Mouse (Mus musculus): ENCODE data around the gene Gm39653. TPM values are rescaled to one million over a fixed set of nuclear protein-coding genes. Genes with fewer than 3 reads are reported as not detected.
"Not testable (repeated sequence)": the region's sequence is repeated elsewhere in the genome, so short reads cannot be mapped to it uniquely, and the experiment has no call there.

Gm39653 gene
- polyA plus RNA-seq, 1 experiment from 2014 or later, result not detected

DNA sequence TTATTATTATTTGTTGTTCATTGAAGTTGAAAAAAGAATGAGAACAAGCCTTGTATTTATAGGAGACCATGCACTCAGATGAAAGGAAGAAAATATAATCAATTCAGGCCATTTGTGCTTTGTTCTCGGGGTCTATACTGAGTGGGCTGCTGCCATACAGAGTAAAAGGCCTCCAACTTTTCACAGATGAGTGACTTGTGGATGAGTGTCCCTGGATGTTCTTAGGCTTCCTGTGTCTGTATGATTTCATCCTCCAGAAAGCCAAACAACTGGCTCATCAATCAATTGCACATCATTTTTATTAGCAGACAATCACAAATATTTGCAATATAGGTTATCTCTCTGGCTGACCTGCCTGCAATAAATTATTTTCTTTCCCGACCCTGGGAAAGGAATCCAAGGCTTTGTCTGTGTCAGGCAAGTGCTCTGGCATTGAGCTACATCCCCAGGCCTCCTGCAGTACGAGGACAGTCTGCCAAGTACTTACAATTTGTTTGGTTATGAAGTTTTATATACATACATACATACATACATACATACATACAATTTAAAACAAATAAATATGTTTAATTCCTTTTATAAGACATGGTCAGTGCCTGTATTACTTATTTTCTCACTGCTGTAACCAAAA is 11.8 kb upstream of the Gm39653 start:
- H3K4me1 ChIP-seq (replicated peaks; ENCODE audit: control insufficient read depth, insufficient read depth, low read length), result no peaks in the 10 kb centered on the region
- H3K9me3 ChIP-seq (ENCODE audit: control insufficient read depth, low read length), result no peaks in the 10 kb centered on the region
- no peak overlapping the region for H3K4me2 ChIP-seq (replicated peaks; ENCODE audit: low read depth, low read length)
- ATAC-seq (ENCODE audit: low FRiP score) (no peak), DNase-seq (ENCODE audit: low spot score) (no peak)
- 60% methylated on average over 3 of the region's 3 CpGs for WGBS
- no peaks in the 10 kb centered on the region for H3K27me3 ChIP-seq (ENCODE audit: control insufficient read depth, insufficient read depth, low read length)
- no peak overlapping the region for H3K27ac ChIP-seq (ENCODE audit: low read depth, low read length)
- no peaks in the 10 kb centered on the region for H3K36me3 ChIP-seq (ENCODE audit: control insufficient read depth, insufficient read depth, low read length)
- H3K4me3 ChIP-seq (ENCODE audit: low read depth, low read length), result no peak overlapping the region
- no peak overlapping the region for H3K9ac ChIP-seq (ENCODE audit: low read depth, low read length)

DNA sequence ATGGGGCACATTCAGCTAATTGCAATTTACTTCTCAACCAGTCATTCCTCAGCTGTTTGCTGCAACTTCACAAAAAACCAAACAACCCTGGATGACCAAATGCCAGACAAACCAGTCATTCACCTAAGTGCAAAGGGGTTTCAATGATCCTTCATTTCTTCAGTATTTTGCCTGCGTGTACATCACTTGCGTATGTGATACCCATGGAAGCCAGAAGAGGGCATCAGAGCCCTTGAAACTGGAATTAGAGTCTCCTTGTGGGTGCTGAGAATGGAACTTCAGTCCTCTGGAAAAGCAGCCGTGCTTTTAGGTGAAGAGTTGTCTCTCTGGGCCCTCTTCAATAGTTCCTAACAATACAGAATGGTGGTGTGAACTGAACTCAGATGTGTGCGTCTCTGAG is 6.2 kb upstream of the Gm39653 start:
- Histone ChIP-seq H3K4me3 (ENCODE audit: low read depth, low read length) (no peak overlapping the region), H3K4me2 (replicated peaks; ENCODE audit: low read depth, low read length) (no peak overlapping the region), H3K27me3 (ENCODE audit: control insufficient read depth, insufficient read depth, low read length) (no peaks in the 10 kb centered on the region; the same call in 1 of the 2 replicates), H3K36me3 (ENCODE audit: control insufficient read depth, insufficient read depth, low read length) (no peaks in the 10 kb centered on the region), H3K4me1 (replicated peaks; ENCODE audit: control insufficient read depth, insufficient read depth, low read length) (no peaks in the 10 kb centered on the region), H3K27ac (ENCODE audit: low read depth, low read length) (no peak overlapping the region), H3K9ac (ENCODE audit: low read depth, low read length) (no peak overlapping the region), H3K9me3 (ENCODE audit: control insufficient read depth, low read length) (no peaks in the 10 kb centered on the region)
- ATAC-seq (ENCODE audit: low FRiP score), result no peak
- WGBS, result 94% methylated on average over 4 of the region's 4 CpGs
- DNase-seq (ENCODE audit: low spot score), result no peak

DNA sequence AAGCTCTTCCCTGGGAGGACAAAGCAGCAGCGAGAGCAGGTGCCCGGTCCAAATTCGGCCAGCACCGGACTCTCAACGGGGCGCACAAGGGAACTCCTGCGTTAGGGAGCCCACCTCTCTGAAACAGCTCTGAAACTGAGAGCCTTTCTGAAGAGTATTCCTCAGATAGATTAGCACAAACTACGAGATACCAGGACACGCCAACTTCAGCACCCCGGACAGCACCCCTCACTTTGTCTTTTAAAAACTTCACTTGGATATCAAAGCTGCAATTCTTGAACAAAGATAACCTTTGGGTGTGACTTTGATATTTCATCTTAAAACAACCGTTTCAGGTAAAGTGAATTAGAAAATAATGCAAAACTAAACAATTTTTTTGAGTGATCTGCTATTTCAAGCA is 1.2 kb upstream of the Gm39653 start:
- 2% methylated on average over 11 of the region's 11 CpGs for WGBS
- no peaks in the 10 kb centered on the region for H3K9me3 ChIP-seq (ENCODE audit: control insufficient read depth, low read length)
- no peak overlapping the region for H3K9ac ChIP-seq (ENCODE audit: low read depth, low read length)
- no peak overlapping the region for H3K27ac ChIP-seq (ENCODE audit: low read depth, low read length)
- no peaks in the 10 kb centered on the region for H3K4me1 ChIP-seq (replicated peaks; ENCODE audit: control insufficient read depth, insufficient read depth, low read length)
- H3K4me2 ChIP-seq (replicated peaks; ENCODE audit: low read depth, low read length), result peak overlapping the region; percentile 21
- H3K4me3 ChIP-seq (ENCODE audit: low read depth, low read length), result peak overlapping the region; percentile 6; the same call in 1 of the 2 replicates
- peak; percentile 74 for DNase-seq (ENCODE audit: low spot score)
- ATAC-seq (ENCODE audit: low FRiP score), result no peak
- H3K27me3 ChIP-seq (ENCODE audit: control insufficient read depth, insufficient read depth, low read length), result no peaks in the 10 kb centered on the region; the same call in 1 of the 2 replicates
- no peaks in the 10 kb centered on the region for H3K36me3 ChIP-seq (ENCODE audit: control insufficient read depth, insufficient read depth, low read length)

DNA sequence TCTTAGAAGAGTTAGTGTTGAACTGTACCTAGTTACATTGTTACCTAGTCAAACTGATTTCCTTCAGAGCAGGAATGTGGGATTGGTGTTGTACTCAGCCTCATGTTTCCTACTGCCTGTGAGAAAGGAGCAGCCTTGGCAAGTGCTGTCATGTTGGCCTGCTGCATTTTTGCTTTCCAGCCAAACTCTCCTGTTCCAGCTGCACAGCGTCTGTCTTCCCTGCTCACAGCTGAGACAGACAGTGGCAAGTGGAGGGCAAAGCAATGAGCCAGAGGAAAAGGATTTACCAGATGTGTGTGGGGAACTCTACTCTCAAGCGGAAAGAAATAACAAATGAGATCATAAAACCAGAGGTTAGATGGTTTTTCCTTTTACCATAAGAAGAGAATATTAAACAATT is 12.4 kb downstream of the Gm39653 start:
- H3K27ac ChIP-seq (ENCODE audit: low read depth, low read length), result no peak overlapping the region
- H3K9ac ChIP-seq (ENCODE audit: low read depth, low read length), result no peak overlapping the region
- H3K4me1 ChIP-seq (replicated peaks; ENCODE audit: control insufficient read depth, insufficient read depth, low read length), result no peaks in the 10 kb centered on the region
- no peaks in the 10 kb centered on the region for H3K27me3 ChIP-seq (ENCODE audit: control insufficient read depth, insufficient read depth, low read length)
- no peaks in the 10 kb centered on the region for H3K36me3 ChIP-seq (ENCODE audit: control insufficient read depth, insufficient read depth, low read length)
- peaks cover 2% of the 10 kb centered on the region for H3K9me3 ChIP-seq (ENCODE audit: control insufficient read depth, low read length)
- DNase-seq (ENCODE audit: low spot score), result no peak
- no peak overlapping the region for H3K4me2 ChIP-seq (replicated peaks; ENCODE audit: low read depth, low read length)
- WGBS, result 58% methylated on average over 2 of the region's 2 CpGs
- no peak overlapping the region for H3K4me3 ChIP-seq (ENCODE audit: low read depth, low read length)
- no peak for ATAC-seq (ENCODE audit: low FRiP score)

DNA sequence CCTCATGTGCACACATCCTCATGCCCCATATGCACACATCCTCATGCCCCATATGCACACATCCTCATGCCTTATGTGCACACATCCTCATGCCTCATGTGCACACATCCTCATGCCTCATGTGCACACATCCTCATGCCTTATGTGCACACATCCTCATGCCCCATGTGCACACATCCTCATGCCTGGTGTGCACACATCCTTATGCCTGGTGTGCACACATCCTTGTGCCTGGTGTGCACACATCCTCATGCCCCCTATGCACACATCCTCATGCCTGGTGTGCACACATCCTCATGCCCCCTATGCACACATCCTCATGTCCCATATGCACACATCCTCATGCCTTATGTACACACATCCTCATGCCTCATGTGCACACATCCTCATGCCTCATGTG is 14.6 kb downstream of the Gm39653 start:
- ATAC-seq (ENCODE audit: low FRiP score); DNase-seq (ENCODE audit: low spot score); H3K4me2 ChIP-seq (replicated peaks; ENCODE audit: low read depth, low read length): not testable (repeated sequence)

DNA sequence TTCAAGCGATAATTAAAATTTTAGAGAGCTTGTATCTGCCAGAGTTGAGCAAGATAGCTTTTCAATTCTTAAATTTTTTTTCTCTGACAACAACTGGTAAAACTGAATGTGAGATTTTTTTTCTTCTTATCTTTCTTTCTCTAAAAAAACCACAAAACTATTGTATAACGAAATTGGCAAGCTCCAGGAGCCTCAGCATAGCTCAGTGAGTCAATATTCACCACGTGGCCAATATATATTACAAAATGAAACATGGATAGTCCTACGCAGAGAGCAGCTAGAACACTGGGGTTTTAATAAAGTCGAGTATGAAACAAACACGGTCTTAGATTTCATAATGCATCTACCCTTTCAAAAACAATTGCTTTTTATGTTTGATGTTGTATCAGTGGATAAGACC is 24.2 kb downstream of the Gm39653 start:
- H3K9ac ChIP-seq (ENCODE audit: low read depth, low read length), result no peak overlapping the region
- no peak for DNase-seq (ENCODE audit: low spot score)
- H3K27me3 ChIP-seq (ENCODE audit: control insufficient read depth, insufficient read depth, low read length), result no peaks in the 10 kb centered on the region
- H3K4me2 ChIP-seq (replicated peaks; ENCODE audit: low read depth, low read length), result no peak overlapping the region
- no peaks in the 10 kb centered on the region for H3K36me3 ChIP-seq (ENCODE audit: control insufficient read depth, insufficient read depth, low read length)
- ATAC-seq (ENCODE audit: low FRiP score), result no peak
- H3K27ac ChIP-seq (ENCODE audit: low read depth, low read length), result no peak overlapping the region
- WGBS, result 78% methylated on average over 6 of the region's 6 CpGs
- no peaks in the 10 kb centered on the region for H3K4me1 ChIP-seq (replicated peaks; ENCODE audit: control insufficient read depth, insufficient read depth, low read length)
- H3K4me3 ChIP-seq (ENCODE audit: low read depth, low read length), result no peak overlapping the region
- H3K9me3 ChIP-seq (ENCODE audit: control insufficient read depth, low read length), result no peaks in the 10 kb centered on the region

More for the DNA sequence above, 14.6 kb downstream of the Gm39653 start:
- H3K27ac ChIP-seq (ENCODE audit: low read depth, low read length); H3K36me3 ChIP-seq (ENCODE audit: control insufficient read depth, insufficient read depth, low read length); H3K4me1 ChIP-seq (replicated peaks; ENCODE audit: control insufficient read depth, insufficient read depth, low read length); H3K9ac ChIP-seq (ENCODE audit: low read depth, low read length); H3K4me3 ChIP-seq (ENCODE audit: low read depth, low read length); H3K27me3 ChIP-seq (ENCODE audit: control insufficient read depth, insufficient read depth, low read length); H3K9me3 ChIP-seq (ENCODE audit: control insufficient read depth, low read length): not testable (repeated sequence)

DNA sequence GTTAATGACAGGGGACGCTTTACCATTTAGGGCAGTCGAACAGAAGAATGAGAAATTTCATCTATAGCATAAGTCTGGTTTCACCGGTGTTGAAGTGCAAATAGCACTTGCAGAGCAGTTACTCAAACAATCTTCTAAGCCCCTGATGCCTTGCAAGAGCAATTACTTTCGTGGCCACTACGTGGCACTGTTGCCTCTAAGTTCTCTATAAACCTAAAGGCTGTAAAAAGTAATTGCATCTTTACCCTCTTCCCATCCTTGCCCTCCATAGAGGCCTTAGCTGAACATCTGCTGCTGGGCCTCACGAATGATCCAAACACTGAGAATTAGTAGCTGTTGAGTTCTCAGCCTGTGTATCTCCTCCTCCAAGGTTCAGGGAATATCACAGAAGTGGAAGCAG is 42.2 kb downstream of the Gm39653 start:
- H3K27ac ChIP-seq (ENCODE audit: low read depth, low read length), result no peak overlapping the region
- WGBS, result 14% methylated on average over 6 of the region's 6 CpGs
- ATAC-seq (ENCODE audit: low FRiP score) (no peak), DNase-seq (ENCODE audit: low spot score) (peak; percentile 83)
- no peak overlapping the region for H3K4me3 ChIP-seq (ENCODE audit: low read depth, low read length)
- H3K4me1 ChIP-seq (replicated peaks; ENCODE audit: control insufficient read depth, insufficient read depth, low read length), result no peaks in the 10 kb centered on the region
- H3K27me3 ChIP-seq (ENCODE audit: control insufficient read depth, insufficient read depth, low read length), result no peaks in the 10 kb centered on the region
- no peak overlapping the region for H3K9ac ChIP-seq (ENCODE audit: low read depth, low read length)
- H3K9me3 ChIP-seq (ENCODE audit: control insufficient read depth, low read length), result no peaks in the 10 kb centered on the region
- H3K4me2 ChIP-seq (replicated peaks; ENCODE audit: low read depth, low read length), result no peak overlapping the region
- H3K36me3 ChIP-seq (ENCODE audit: control insufficient read depth, insufficient read depth, low read length), result no peaks in the 10 kb centered on the region

DNA sequence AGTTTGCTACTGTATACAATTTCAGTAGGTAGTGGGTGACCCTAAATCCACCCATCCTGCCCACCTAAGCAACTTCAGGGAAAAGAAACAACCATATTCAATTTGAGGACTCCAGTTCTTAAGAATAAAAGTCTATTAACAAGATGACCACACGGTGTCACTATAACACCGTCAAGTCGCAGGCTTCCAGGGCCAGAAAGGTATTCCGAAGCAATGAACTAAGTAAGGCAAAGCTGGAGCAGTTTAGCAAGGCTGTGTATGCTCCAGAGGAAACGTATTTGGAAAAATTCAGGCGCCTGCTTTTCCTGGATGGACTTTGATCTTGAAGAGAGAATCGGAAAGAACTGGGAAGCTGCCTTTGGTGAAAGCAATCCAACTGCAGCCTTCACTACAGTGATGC is 43.8 kb downstream of the Gm39653 start:
- H3K9ac ChIP-seq (ENCODE audit: low read depth, low read length), result no peak overlapping the region
- ATAC-seq (ENCODE audit: low FRiP score) (no peak), DNase-seq (ENCODE audit: low spot score) (peak; percentile 82)
- H3K27ac ChIP-seq (ENCODE audit: low read depth, low read length), result no peak overlapping the region
- no peaks in the 10 kb centered on the region for H3K9me3 ChIP-seq (ENCODE audit: control insufficient read depth, low read length)
- H3K4me3 ChIP-seq (ENCODE audit: low read depth, low read length), result no peak overlapping the region
- no peak overlapping the region for H3K4me2 ChIP-seq (replicated peaks; ENCODE audit: low read depth, low read length)
- no peaks in the 10 kb centered on the region for H3K27me3 ChIP-seq (ENCODE audit: control insufficient read depth, insufficient read depth, low read length)
- no peaks in the 10 kb centered on the region for H3K36me3 ChIP-seq (ENCODE audit: control insufficient read depth, insufficient read depth, low read length)
- WGBS, result 5% methylated on average over 7 of the region's 7 CpGs
- H3K4me1 ChIP-seq (replicated peaks; ENCODE audit: control insufficient read depth, insufficient read depth, low read length), result no peaks in the 10 kb centered on the region

DNA sequence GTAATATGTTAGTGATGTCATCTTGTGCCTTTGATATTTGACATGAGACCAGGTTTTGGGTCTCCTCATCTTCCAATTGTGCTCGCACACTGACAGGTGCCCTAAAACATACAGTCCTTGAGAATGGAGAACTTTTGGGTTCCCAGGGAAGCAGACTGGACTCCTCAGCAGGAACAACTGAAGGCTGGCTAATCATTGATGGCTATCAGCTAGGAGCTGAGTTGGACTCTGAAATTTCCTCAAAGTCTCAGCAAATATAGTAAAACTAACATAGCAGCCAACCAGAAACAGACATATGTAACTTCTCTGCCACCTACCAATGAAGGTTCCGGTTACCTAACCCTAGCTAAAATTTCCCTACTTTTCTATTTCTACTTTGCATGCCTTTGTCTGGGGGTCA is 50.3 kb downstream of the Gm39653 start:
- no peak overlapping the region for H3K27ac ChIP-seq (ENCODE audit: low read depth, low read length)
- no peaks in the 10 kb centered on the region for H3K9me3 ChIP-seq (ENCODE audit: control insufficient read depth, low read length)
- no peak overlapping the region for H3K9ac ChIP-seq (ENCODE audit: low read depth, low read length)
- 87% methylated on average over 2 of the region's 2 CpGs for WGBS
- ATAC-seq (ENCODE audit: low FRiP score), result no peak
- no peak overlapping the region for H3K4me3 ChIP-seq (ENCODE audit: low read depth, low read length)
- no peaks in the 10 kb centered on the region for H3K36me3 ChIP-seq (ENCODE audit: control insufficient read depth, insufficient read depth, low read length)
- no peak for DNase-seq (ENCODE audit: low spot score)
- no peaks in the 10 kb centered on the region for H3K27me3 ChIP-seq (ENCODE audit: control insufficient read depth, insufficient read depth, low read length)
- H3K4me1 ChIP-seq (replicated peaks; ENCODE audit: control insufficient read depth, insufficient read depth, low read length), result peaks cover 3% of the 10 kb centered on the region; the same call in 1 of the 2 replicates
- no peak overlapping the region for H3K4me2 ChIP-seq (replicated peaks; ENCODE audit: low read depth, low read length)

Measured in hindbrain, embryonic 11.5 days (tissue).